ENCODE assay signal across 9 mouse cellular contexts in the genomic region with DNA sequence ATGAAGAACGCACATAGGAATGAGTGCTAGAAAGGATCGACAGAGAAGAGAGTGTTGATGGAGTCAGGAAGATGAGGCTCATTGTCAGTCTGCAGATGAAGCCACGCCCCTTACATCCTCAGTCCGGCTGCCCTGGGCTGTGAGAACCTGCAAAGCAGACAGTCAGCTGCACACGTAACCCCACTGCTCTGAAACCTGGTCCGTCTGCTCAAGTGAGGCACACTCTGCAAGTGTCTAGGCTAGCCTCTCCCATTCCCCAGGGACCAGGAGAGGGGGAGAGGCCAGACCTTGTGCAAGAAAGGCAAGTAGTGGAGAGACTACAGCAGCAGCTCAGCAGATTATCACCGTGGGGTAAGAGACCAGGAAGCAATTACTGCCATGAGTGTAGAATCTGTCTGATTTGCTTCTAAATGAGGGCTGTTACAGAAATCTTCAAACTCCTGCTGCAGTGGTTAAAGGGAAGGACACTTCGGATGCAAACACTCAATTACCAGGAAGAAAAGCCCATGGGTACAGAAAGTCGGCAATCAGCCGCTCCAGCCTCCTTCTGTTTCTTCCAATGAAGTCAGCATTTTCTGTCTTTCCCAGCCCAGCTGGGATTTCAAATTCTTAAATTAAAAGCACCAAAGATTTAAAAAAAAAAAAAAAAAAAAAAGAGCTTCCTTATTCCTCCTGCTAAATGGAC.
A peak's percentile ranks its signal among the peaks of the same experiment; 100 is the strongest.
DNase-seq lines count a peak whose midpoint lies in the region; ATAC-seq and TF ChIP-seq lines count a peak whose summit lies in the region.
"Had no signal": no experiment of that assay in that cellular context is flagged by ENCODE, and none has a peak within 500 bp of the region (broad histone marks: within the 10 kb centered on the region; RNA-seq: fewer than 3 reads in every experiment).

No protein-coding gene starts in this region.

- H3K4me2 ChIP-seq in hindbrain, embryonic 14.5 days (replicated peaks), result no peak overlapping the region

- TF ChIP-seq CTCF in olfactory bulb, adult 2 months (IDR thresholded peaks at IDR 0.05; ENCODE audit: insufficient read depth, low read depth, low read length), result no peak

- peak; percentile 89 for DNase-seq in heart, adult 11 months
- DNase-seq in heart, postnatal 36 days, result no peak
- peak; percentile 29 for DNase-seq in adipocyte (ENCODE audit: low spot score)
- DNase-seq in hindbrain, embryonic 14.5 days (ENCODE audit: low spot score), result no peak
- DNase-seq in urinary bladder, adult 2 months (ENCODE audit: low spot score), result no peak
- DNase-seq in left cerebral cortex, postnatal 36 days (ENCODE audit: low spot score in 2 of 2), result no peak
- DNase-seq in heart, postnatal 4 days, result no peak
- DNase-seq: kidney, adult 8-10 months had no signal

- H3K27ac ChIP-seq in hindbrain, embryonic 14.5 days, result no peak overlapping the region
- peak overlapping the region; percentile 24; the same call in 1 of the 2 replicates for H3K27ac ChIP-seq in olfactory bulb, adult 2 months (ENCODE audit: insufficient read depth, low read depth, low read length)

- peak; percentile 42; the same call in 1 of the 2 replicates for ATAC-seq in hindbrain, embryonic 14.5 days (ENCODE audit: low FRiP score)

- TF ChIP-seq POLR2A in olfactory bulb, adult 2 months (IDR thresholded peaks at IDR 0.05; ENCODE audit: insufficient read depth, low read depth, low read length), result no peak

- 45% methylated on average over 10 of the region's 10 CpGs for WGBS in hindbrain, embryonic 14.5 days
- 36% methylated on average over 10 of the region's 10 CpGs for WGBS in olfactory bulb, adult 2 months

- no peaks in the 10 kb centered on the region for H3K9me3 ChIP-seq in hindbrain, embryonic 14.5 days (ENCODE audit: control insufficient read depth, low read length)

- H3K4me3 ChIP-seq in hindbrain, embryonic 14.5 days (replicated peaks; ENCODE audit: low read length), result no peak overlapping the region
- H3K4me3 ChIP-seq in olfactory bulb, adult 2 months (ENCODE audit: insufficient read depth, low read depth, low read length), result no peak overlapping the region

- intact Hi-C loops in heart, postnatal 36 days (cut with DNase I), result no loop called here
- intact Hi-C loops in left cerebral cortex, postnatal 36 days (cut with DNase I), result no loop called here

- H3K27me3 ChIP-seq in hindbrain, embryonic 14.5 days (ENCODE audit: control insufficient read depth, insufficient read depth, low read length), result no peaks in the 10 kb centered on the region

- peaks cover 23% of the 10 kb centered on the region for H3K4me1 ChIP-seq in hindbrain, embryonic 14.5 days (replicated peaks; ENCODE audit: control insufficient read depth, insufficient read depth, low read length)
- peaks cover 25% of the 10 kb centered on the region for H3K4me1 ChIP-seq in olfactory bulb, adult 2 months (ENCODE audit: control insufficient read depth, insufficient read depth, low read length)

- H3K9ac ChIP-seq in hindbrain, embryonic 14.5 days, result no peak overlapping the region

- H3K36me3 ChIP-seq in hindbrain, embryonic 14.5 days (replicated peaks; ENCODE audit: control insufficient read depth, insufficient read depth), result peaks cover 10% of the 10 kb centered on the region

Comparison
In these comparisons a context has a peak if more than half of its experiments do, and no peak if none do; other contexts are left out.
1. DNase-seq: peak in heart, adult 11 months (single experiment) and adipocyte (single experiment); none in heart, postnatal 36 days (0 of 2), hindbrain, embryonic 14.5 days (single experiment), urinary bladder, adult 2 months (single experiment), left cerebral cortex, postnatal 36 days (0 of 2) and heart, postnatal 4 days (single experiment).